Mouse (Mus musculus): Measurements from ENCODE around the gene Smim7.

Gene Smim7

DNA sequence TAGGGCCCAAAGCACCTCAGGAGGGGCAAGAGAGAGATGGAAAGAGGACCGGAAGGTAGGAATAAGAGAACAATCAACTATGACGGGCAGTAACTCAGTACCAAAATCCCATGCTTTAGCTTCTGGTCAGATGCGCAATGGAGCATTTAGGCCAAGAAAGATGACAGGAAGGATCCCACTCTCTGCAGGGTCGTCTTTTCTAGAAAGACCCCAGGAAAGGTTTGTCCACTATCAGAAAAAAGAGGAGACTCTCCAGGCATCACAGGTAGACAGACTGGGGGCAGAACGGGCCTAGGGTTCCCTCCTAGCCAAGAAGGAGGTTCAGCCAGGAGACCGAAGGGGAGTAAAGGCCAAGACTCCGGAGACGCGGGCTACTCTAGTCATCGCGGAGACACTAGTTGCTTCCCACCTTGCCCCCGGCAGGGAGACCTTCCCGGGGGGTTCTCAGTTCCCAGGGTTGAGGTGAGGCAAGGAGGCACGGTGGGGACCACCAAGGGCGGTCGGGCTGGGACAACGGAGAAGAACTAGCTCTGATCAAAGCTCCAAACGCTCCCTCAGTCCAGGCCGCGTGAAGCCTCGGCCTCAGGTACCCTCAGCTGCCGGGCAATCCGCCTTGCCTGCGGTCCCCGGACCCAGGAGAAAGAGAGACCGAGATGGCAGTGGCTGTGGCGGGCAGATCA is 23.6 kb downstream of the Smim7 start:
- no peak for DNase-seq

DNA sequence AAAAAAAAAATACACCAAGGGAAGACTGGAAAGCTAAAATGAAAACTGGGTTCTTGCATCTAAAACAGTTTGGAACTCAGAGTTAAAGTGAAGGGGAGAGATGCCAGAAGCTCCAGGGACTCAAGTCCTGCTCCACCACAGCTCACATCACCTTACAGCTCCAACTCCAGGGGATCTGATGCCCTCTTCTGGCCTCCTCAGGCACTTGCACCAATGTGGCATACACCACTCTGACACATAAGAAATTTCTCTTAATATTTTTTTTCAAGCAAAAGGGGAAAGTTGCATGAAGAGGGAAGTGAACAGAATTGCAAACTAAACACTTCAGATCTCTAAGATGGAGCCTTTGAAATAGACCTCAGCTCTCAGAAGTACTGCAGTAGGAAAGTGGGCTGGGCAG is 31.7 kb downstream of the Smim7 start:
- no peak for DNase-seq

DNA sequence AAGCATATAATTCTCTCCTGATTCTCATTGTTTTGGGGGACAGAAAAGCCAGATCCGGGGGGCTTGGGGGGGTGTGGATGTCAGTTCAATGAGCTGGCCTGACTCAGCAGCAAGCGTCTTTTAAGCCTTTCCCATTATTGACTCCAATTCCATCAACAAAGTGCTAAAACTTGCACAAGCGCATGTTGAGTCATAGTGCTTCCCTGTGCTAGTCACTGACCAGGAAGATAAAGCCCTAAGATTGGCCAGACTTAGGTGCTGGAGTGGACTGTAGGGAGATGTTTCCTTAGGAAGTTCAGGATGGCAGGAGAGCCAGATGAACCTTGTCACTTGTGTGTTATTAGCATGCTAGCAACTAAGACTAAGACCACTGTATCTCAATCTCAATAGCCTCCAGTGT is 36.0 kb downstream of the Smim7 start:
- no peak for DNase-seq

DNA sequence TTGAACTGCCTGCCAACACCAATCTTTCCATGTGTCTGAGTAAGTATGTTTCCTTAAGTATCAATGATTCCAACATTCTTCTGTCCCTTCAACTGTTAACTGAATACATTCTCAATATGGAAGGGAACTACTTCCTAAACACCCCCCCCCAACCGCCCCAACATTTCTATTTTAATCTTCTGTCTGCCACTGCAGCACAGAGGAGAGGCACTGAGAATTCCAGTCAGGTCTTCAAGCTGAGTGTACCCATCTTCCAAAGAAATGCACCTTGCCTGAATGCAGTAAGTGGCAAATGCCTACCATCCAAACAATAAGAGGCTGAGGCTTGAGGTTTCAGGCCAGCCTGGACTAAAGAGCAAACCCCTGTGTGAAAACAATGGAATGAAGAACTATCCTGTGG is 38.8 kb downstream of the Smim7 start:
- no peak for DNase-seq

DNA sequence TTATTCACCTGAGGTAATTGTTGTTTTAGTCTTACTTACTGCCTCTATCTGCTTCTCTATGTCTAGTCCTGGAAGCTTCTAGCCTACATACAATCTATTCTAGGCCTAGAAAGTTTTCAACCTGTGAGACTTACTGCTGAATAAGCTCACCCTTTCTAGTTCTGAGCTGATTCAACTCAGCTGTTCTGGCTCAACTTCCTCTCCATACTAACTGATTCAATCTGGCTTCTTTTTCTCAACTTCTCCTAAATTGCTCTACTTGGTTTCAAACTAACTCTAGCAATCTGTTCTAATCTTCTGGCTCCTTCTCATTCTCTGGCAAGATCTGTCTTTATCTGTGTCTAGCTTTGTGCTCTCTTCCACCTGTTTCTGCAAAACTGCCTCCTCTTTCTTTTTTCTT is 49.0 kb downstream of the Smim7 start:
- DNase-seq = no peak

DNA sequence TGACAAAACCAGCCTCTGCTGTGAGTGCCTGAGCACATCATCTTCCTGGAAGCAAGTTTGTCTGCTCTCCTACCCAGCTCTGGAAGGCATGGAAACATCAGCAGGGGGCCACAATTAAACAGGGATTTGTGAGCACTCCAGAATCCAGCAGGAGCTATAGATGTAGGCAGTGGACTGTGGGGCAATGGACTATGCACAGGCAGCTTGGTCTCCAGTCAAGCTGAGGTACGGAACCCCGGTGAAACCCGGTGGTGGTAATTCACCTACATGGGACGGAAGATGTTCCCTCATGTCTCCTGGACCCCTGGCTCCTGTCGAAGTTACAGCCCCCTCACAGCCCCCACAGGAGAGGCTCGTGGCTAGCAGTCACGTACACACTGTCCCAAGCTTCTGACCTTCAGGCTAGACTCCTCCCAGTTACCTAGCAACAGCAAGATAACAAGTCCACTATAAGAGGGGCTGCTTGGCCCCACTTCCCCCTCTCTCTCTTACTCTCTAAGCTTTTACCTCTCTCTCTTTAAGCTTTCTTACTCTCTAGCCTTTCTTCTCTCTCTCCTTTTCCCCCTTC is 53.4 kb downstream of the Smim7 start:
- DNase-seq = no peak

Measured in kidney, postnatal 10 days (tissue).